Mouse (Mus musculus) small intestine, adult 2 months (tissue): ENCODE data around the gene 2210011C24Rik.

ENCODE experiments used
- CTCF ChIP-seq: fragments of 200-500 bp; IDR thresholded peaks from 2 replicates; pipeline ENCODE4 v1.5.1; 2012; ENCODE audit warnings: low read depth, mild to moderate bottlenecking, control low read depth, inconsistent platforms, low read length, moderate library complexity, mixed read lengths; ENCODE audit not compliant: insufficient replicate concordance, insufficient read length; ENCODE audit errors: extremely low read depth
- POLR2A ChIP-seq: fragments of 200-500 bp; IDR thresholded peaks from 2 replicates; pipeline ENCODE4 v1.6.1; 2012; ENCODE audit warnings: low read depth, mild to moderate bottlenecking, control low read depth, inconsistent platforms, low read length, moderate library complexity

GRCm38 (mm10) chr8:83974521-83974920 is 37.5 kb downstream of the 2210011C24Rik start:
- TF ChIP-seq POLR2A: no peak
- no peak for TF ChIP-seq CTCF
